Mouse (Mus musculus) cerebellum, adult 2 months (tissue): Measurements from ENCODE around the gene Smpdl3a.

Source experiments
- CTCF ChIP-seq: fragments of 200-500 bp; IDR thresholded peaks from 2 replicates; pipeline ENCODE4 v1.5.1; 2011; ENCODE audit warnings: low read depth, mild to moderate bottlenecking, control low read depth, low read length, moderate library complexity, borderline replicate concordance; ENCODE audit not compliant: insufficient read depth
- POLR2A ChIP-seq: fragments of 200-500 bp; IDR thresholded peaks from 2 replicates; pipeline ENCODE4 v1.6.1; 2011; ENCODE audit warnings: low read length, control low read depth, borderline replicate concordance; ENCODE audit not compliant: insufficient read depth

GRCm38 (mm10) chr10:57814295-57814694 is 20.2 kb downstream of the Smpdl3a start:
- TF ChIP-seq CTCF: no peak
- TF ChIP-seq POLR2A: no peak
